Mouse (Mus musculus) erythroblast, embryonic 14.5 days (primary cell): Measurements from ENCODE around the gene 4933400A11Rik.

Experiments used
- GATA1 ChIP-seq: IDR thresholded peaks from 2 replicates; pipeline ENCODE4 v1.6.1; 2012; ENCODE audit warnings: low read length, inconsistent platforms, mixed read lengths
- TAL1 ChIP-seq: IDR thresholded peaks from 3 replicates; pipeline ENCODE4 v1.6.1; 2012; ENCODE audit warnings: low read length, inconsistent platforms, mixed read lengths

DNA sequence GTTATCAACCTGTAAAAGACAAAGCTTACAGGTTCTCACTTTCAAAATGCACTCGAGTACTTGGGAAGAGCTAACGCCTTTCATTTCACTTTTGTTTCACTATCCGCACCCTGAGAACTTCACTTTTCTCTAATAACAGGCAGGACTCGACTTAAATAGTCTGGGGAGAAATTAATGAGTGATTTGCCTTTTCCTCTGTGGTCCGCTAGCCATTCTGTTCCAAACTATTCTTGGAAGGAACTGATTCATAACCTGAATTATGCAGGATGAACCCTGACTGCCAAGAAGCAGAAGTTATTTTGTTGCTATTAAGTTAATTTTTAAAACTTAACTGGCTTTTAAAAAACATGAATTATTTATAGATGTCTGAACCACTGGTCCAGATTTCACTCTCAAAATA lies 26.4 kb upstream of the 4933400A11Rik start:
- TF ChIP-seq TAL1 (no peak), GATA1 (no peak)
